Mouse (Mus musculus) right cerebral cortex, adult 2 months (tissue): ENCODE data around the gene Glra3.

ENCODE experiments used
- DNase-seq, 2 experiments: peaks; one replicate each; pipeline ENCODE4 v3.0.0; 2021 to 2022; ENCODE audit warnings: low spot score in 2 of 2

Glra3 gene

DNA sequence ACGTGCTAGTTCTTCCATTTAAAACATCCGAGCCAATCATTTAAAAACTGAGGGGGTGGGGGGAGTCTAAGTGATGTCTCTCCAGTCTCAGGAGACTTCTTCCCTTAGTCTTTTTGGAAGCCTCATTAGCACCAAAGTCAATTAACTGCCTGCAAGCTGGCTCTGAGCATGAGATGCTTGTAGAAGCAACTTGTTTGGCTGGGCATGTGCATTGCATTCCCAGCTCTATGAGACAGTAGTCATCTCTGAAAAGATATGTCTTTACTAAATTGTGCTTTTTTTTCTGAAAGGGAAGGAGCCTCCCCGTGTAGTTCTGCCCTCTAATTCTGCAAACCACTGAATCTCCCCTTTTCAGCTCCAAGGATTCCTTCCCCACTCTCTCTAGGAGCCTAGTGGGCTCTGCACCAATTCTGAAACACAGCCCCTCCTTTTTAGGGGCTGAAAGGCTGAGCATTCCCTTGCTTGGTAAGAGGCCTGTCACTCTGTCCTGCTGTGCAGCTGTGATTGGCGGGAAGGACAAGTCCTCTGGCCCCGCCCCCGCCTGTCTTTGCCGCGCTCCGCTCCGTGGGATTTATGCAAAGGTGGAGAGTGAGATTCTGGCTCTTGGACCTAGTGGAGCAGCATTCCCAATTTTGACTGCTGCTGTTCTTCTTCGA lies at the start of gene Glra3:
Gene Glra3, plus strand, starts transcription at position 591 of the 656 bp plus-strand sequence.
- DNase-seq = peak; percentile 73

DNA sequence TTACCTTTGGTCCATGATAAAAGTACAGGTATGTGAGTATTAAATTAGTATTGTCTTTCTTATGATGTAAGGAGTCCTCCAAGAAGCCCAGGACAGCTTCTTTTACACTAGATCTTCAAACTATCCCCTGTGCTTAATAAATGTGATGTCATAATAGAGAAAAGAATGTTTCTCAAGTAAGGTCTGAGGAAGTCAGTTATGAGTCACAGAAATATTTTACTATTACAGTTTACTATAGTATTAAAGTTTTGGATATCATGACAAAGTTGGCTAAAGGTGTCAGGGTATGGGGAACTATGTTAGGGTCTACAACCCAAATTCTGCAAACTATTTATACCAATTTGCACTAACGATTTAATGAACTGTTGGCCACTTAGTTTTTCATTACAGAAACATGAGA lies 33.4 kb upstream of the Glra3 start, which contains the start of gene Adam29:
Gene Adam29, minus strand, starts transcription at position 101 of the 400 bp plus-strand sequence.
- DNase-seq = no peak

DNA sequence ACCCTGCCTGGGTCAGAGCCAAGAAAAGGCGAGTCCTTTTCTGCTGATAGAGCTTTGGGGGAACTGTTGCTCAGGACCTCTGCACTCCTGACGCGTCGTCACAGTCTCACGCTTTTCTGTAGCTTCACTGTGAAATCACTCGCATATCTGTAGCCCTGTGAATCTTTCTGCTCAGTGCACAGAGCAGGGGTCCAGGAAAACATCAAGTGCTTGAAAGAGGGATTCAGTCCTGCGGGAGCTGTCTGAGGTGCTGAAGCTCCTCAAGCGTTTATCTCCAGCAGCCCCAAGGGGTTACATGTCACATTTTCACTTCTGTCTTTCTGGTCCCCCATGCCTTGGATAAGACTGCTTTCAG lies 243 bp downstream of the Glra3 start:
- no peak for DNase-seq

DNA sequence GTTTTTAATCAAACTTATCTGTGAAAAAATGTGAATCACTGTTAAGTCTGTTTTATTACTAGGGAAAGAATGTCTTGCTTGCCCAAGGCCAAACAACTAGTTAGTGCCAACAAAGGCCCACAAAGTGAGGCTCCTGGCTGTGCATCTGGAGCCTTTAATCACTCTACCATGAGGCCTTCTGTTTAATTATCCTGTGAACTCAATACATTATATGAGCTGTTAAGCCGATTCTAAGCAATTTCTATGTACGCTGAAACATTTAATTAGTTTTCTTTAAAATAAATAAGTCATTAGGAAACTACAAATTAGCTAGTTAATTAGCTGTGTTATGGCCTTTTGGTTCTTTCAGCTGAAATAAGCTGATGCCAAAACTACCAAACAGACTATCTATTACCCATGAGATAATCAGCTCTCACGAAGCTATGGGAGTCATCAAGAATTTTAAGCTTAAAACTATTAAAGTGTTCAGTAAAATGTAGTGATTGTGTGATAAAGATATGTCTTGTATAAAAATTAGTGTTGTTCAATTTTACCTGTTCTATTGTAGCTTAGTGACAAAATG lies 24.6 kb downstream of the Glra3 start:
- DNase-seq = no peak

DNA sequence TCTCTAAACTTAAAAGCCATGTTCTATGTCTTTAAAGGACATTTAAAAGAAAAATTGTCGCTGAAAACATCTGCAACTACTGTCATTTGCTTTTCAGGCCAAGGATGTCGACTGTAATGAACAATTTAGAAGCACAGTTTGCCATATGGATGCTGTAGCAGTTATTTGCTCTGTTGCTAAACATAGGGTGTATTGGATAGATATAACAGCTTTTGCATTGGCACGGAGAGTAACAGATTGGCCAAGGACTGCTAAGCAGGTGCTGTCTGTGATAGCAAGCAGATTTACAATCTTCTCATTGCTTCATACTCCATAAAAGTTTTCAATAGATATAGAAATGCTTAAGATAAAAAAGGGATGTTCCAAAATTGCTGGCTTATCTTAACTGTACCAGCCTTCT lies 57.6 kb downstream of the Glra3 start:
- DNase-seq = peak; percentile 20 to 37

DNA sequence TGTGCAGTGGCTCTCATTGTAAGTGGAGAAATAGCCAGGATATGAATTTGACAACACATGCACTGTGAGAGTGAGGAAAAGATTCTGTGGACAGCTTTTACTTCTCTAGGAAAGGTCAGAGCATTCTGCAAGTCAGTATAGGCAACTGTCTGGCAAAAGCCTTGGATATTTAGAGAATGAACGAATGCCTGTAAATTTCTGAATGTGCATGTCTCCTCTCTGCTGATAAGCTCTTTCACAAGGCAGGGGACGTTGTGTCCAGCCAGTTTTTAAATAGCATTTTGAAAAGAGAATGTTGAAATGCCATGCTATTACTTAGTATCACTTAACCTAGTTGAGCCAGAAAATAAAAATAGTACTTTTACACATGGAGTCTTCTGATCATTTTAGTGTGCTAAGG lies 114.1 kb downstream of the Glra3 start:
- DNase-seq = no peak

DNA sequence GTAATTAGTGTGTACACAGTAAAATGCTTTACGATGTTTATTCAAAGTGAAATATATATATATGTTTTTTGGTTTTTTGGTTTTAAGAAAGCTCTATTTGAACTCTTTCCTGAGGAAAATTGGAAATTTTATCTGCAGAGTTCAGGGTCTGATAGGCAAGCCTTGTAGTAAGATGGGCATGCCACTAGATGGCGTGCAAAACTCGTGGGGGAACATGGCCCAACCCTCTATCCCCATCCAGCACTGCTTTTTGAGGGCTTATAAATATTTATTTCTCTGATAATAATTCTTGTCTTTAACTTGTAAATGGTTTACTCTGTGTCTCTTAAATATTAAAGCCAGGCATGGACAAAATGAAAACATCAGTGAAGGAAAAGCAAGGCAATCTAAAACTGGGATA lies 122.8 kb downstream of the Glra3 start:
- DNase-seq = peak; percentile 10 to 57

DNA sequence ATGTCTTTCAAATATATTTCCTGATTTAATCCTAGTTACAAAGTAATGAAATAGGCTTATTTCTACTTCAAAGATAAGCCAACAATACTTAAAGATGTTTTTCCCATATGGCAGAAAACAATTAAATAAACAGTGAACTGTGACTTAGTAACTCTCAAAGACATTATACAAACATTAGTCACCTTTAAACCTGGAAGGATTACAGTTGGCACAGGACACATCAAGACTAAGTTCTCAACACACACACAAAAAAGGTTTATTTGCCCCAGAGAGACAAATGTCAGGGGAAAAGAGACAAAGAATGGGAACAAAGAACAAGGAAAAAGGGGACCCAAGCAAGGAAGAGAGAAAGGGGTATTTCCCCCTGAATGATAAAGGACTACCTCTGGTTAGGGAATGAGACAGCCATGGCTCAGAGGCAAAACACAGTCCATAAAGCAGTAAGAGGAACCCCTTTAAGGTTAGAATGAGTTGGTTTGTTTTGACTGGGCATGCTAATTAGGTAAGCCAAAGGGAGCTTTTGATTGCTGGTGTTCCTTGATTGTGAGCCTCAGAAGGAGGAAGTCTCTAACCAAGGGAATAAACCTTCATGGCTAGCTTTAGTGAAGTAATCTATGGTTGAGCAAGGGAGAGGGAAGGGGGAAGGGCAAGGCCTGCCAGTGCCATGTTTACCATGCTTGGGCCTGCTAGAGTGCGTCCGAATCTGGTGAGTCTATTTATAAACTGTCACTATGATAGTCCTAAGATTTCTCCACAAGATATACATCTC lies 130.4 kb downstream of the Glra3 start:
- no peak for DNase-seq

DNA sequence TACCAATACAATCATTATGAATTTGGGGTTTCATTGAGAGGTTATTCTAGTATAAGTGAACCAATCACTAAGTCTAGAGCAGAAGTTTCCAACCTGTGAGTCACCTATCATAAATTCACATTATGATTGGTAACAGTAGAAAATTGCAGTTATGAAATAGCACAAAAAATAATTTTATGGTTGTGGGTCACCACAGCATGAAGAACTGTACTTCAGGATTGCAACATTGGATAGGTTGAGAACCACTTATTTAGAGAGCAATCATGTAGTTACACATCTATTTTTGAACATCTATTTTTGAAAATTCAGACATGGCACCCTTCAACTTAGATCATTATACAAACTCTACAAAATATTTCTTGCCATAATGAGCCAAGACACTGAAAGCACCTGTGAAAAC lies 143.4 kb downstream of the Glra3 start:
- no peak for DNase-seq

DNA sequence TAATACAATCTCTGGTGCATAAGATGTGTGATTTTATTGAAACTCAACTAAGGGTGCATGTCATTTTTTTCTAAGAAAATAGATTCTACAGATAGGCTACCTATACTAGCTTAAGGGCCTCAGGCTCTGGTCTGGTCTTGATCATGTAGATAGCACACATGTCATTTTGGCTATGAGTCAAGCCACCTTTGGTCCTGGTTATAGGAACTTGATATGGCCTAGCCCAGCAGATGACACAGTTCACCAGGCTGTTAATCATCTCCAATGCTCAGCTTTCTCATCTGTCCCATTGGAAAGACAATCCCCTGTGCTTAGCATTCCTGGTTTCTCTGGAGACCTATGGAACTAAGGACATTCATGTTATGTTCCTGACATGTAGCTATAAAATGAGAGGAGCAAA lies 154.1 kb downstream of the Glra3 start:
- no peak for DNase-seq

DNA sequence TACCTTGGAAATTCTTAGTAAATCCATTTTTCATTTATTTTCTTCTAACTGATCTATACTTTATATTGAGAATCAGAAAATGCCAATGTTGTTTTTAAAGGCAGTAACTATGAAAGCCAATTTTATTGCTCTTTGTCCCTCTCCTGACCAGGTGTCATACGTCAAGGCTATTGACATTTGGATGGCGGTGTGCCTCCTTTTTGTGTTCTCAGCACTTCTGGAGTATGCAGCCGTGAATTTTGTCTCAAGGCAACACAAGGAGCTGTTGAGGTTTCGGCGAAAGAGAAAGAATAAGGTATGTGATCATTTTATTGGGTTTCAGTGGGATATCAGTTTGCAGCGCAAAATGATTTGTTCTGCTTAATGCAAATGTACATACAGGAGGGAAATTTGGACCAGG lies 170.0 kb downstream of the Glra3 start:
- no peak for DNase-seq

DNA sequence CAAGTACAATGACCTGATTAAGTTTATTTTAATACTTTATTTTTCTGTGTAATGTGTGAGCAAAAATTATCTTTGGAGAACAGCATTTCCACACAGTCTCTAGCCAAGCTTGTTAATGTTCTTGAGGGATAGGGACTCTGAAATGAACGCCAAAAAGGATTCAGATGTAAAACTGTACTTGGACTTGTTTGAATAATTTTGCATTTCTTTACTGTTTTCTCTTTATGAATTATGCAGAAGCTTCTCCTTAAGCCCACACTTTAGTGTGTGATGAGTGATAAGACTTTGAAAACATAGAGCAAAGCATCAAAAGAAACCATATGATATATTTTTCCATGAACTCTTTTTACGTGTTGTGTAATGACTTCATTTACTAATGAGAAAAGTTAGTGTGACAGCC lies 189.1 kb downstream of the Glra3 start:
- DNase-seq = no peak

DNA sequence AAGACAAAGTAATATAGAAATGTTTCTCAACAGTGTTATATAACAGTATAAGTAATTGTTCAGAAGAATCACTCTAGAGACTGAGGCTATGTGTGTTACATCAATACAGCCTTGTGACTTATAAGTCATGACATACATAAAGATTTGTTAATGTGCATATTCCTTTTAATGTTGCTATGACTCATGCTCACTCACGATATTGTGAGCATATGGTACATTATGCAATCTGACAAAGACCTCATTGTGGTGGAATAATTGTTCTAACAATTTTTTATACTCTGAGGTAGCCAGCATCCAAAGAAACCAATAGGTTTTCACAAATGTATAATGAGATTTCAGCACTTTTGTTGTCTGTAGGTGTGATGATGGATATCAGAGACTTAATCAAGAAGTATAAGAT lies 210.4 kb downstream of the Glra3 start:
- DNase-seq = no peak

DNA sequence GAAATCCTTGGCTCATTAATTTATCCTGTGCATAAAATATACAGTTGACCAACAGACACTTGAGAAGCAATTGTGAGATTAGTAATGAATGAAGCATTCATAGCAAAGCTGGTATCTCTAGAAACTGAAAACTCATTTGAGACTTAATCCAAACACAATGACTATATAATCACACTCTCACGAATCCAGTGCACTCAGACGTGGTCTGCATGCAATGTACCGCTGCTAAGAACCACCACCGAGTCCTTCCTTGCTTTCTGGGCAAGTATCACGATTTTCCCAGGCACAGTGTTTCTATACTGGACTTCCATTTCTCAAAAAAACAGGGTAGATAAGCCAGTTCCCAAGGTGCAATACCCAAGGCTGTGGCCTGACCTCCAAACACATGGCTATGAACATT lies 211.3 kb downstream of the Glra3 start:
- no peak for DNase-seq

DNA sequence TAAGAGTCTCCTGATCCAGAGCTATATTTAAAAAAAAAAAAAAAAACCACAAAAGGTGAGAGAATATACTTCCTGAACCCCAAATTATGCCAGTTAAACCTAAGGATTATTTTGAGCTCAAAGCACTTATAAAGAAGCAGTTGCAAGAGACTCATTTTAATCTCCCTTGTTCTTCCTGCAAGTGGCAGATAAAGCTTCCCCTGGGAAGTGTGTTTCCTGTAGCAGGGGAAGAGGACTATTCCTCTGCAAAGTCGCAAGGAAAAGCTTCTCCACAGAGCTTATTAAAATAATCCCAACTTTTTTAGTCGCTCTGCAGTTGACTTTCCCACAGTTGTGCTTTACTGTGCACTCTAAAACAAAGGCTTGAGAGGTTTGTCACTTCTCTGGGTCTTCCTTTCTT lies 218.7 kb downstream of the Glra3 start:
- DNase-seq = no peak
